Mouse (Mus musculus) spleen, adult 2 months (tissue): Measurements from ENCODE around the gene Ush2a. TPM values are rescaled to one million over a fixed set of nuclear protein-coding genes. Genes with fewer than 3 reads are reported as not detected.

ENCODE experiments used
- DNase-seq, 2 experiments: peaks; one replicate each; pipeline versions ENCODE4 v3.0.0 to v3.0.0-alpha.2; 2012 to 2021; ENCODE audit warnings: low spot score in 2 of 2, low read depth in 1 of 2
- H3K27ac ChIP-seq: fragments of 200-500 bp; 2 replicates; pipeline ENCODE4 v1.5.1; 2012; ENCODE audit warnings: low read length, inconsistent platforms; ENCODE audit not compliant: insufficient read depth
- H3K27me3 ChIP-seq: fragments of 200-500 bp; 2 replicates; pipeline ENCODE4 v1.6.1; 2012; ENCODE audit warnings: mild to moderate bottlenecking, moderate library complexity, low read length, inconsistent platforms; ENCODE audit not compliant: control insufficient read depth, insufficient read depth
- H3K36me3 ChIP-seq: fragments of 200-500 bp; 2 replicates; pipeline ENCODE4 v1.6.1; 2012; ENCODE audit warnings: mild to moderate bottlenecking, low read length, inconsistent platforms; ENCODE audit not compliant: control insufficient read depth, insufficient read depth
- H3K4me1 ChIP-seq: fragments of 200-500 bp; 2 replicates; pipeline ENCODE4 v1.6.1; 2011; ENCODE audit warnings: inconsistent platforms; ENCODE audit not compliant: control insufficient read depth, insufficient read depth, insufficient read length
- H3K4me3 ChIP-seq: fragments of 200-500 bp; 2 replicates; pipeline ENCODE4 v1.5.1; 2011; ENCODE audit warnings: mild to moderate bottlenecking, inconsistent platforms; ENCODE audit not compliant: insufficient read depth, insufficient read length; ENCODE audit errors: extremely low read depth
- CTCF ChIP-seq: fragments of 200-500 bp; IDR thresholded peaks from 2 replicates; pipeline ENCODE4 v1.5.1; 2011; ENCODE audit warnings: mild to moderate bottlenecking, inconsistent platforms; ENCODE audit not compliant: insufficient read depth, insufficient read length, insufficient replicate concordance; ENCODE audit errors: extremely low read depth
- POLR2A ChIP-seq: fragments of 200-500 bp; IDR thresholded peaks from 2 replicates; pipeline ENCODE4 v1.6.1; 2011; ENCODE audit warnings: low read depth, low read length, inconsistent platforms
- WGBS: fragments of 180-500 bp; shearing (Covaris S2); methylation state at CpG from one replicate; pipeline ENCODE4 v1.1.7; 2018; 5-methylcytosine and 5-hydroxymethylcytosine counted together
- polyA plus RNA-seq: library from polyadenylated mRNA; depleted of rRNA; stranded (reverse); fragments of >200 nt; gene quantifications from 2 replicates; pipeline ENCODE4 v1.2.3, GENCODE M21; 2012

Ush2a gene
- polyA plus RNA-seq, 1 experiment = not detected

DNA sequence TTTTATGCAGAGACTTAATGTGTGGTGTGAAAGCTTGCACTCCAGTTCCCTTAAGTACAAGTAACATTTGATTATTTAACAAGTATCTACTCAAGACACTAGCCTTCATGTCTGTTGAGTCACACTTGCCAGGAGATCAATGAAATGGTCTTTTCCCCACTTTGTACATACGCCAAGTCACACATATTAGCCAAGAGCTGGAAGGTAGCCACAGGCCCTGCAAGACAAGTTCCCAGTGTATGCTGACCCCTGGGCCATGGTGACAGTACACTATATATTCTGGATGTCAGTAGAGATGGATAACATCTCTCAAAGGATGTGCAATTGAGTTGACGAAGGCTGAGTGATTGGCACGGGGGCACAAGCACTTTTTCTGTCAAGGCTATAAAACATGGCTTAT lies 455.1 kb downstream of the Ush2a start:
- no peak for DNase-seq

DNA sequence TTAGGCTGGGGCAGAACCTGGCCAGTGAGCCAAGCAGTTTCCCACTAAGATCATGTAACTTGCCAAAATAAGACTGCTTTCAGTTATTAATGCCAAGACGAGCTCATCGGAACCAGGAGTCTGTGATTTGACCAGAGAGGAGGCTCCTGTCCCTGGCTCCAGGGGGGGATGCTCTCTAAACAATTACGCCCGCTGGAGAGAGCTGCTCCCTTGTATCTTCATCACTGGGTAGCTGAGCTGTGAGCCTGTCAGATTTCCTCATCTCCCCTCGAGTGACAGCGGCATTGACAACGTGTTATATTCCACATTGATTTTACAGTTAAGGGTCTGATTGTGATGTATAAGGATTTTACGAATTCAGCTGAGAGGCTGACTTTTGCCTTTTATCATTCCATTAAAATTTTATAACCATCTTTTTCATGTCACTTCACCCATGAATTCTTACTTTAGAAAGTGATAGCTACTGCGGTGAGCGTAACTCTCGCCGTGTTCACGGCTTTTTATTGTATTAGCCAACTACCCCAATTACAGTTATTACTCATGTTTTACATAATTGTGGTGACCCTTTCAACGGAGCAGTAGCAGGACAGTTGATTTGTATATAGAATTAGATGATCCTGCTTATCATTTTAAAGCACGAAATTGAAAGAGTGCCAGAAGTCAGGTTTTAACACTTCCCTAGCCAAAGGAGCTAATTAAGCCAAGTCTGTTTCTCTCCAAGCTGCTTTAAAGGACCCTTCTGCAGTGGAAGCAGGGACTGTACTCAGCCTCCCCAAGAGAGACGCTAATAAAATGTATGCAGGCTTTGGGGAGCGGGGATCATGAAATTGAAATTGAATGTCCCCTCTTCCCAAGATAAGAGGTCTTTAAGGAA lies 463.5 kb downstream of the Ush2a start:
- no peak for TF ChIP-seq POLR2A
- no peak for TF ChIP-seq CTCF
- no peaks in the 10 kb centered on the region for H3K4me1 ChIP-seq
- H3K4me3 ChIP-seq = no peak overlapping the region
- no peaks in the 10 kb centered on the region for H3K36me3 ChIP-seq
- WGBS = 75% methylated on average over 17 of the region's 17 CpGs
- no peaks in the 10 kb centered on the region for H3K27me3 ChIP-seq
- H3K27ac ChIP-seq = no peak overlapping the region
- DNase-seq = no peak

More for the DNA sequence above, 455.1 kb downstream of the Ush2a start:
- WGBS = 84% methylated on average over 3 of the region's 3 CpGs
- TF ChIP-seq CTCF (no peak), POLR2A (no peak)
- Histone ChIP-seq H3K4me3 (no peak overlapping the region), H3K36me3 (no peaks in the 10 kb centered on the region), H3K27me3 (no peaks in the 10 kb centered on the region), H3K4me1 (no peaks in the 10 kb centered on the region), H3K27ac (no peak overlapping the region)

- 91% methylated on average over 6 of the region's 6 CpGs for WGBS
These were observed 465.1 kb downstream of the Ush2a start for GRCm38 (mm10) chr1:188726937-188727336.

GRCm38 (mm10) chr1:188728625-188729024 lies 466.8 kb downstream of the Ush2a start:
- no peak for TF ChIP-seq CTCF
- TF ChIP-seq POLR2A = no peak
- WGBS = 87% methylated on average over 8 of the region's 8 CpGs

More at GRCm38 (mm10) chr1:188726937-188727336, 465.1 kb downstream of the Ush2a start:
- TF ChIP-seq POLR2A (no peak), CTCF (no peak)
- Histone ChIP-seq H3K4me1 (no peaks in the 10 kb centered on the region), H3K4me3 (no peak overlapping the region), H3K27ac (no peak overlapping the region), H3K36me3 (no peaks in the 10 kb centered on the region), H3K27me3 (no peaks in the 10 kb centered on the region)
- no peak for DNase-seq

GRCm38 (mm10) chr1:188729179-188729578 lies 467.4 kb downstream of the Ush2a start:
- DNase-seq = no peak
- 88% methylated on average over 7 of the region's 7 CpGs for WGBS
- TF ChIP-seq POLR2A (no peak), CTCF (no peak)

More at GRCm38 (mm10) chr1:188728625-188729024, 466.8 kb downstream of the Ush2a start:
- no peak overlapping the region for H3K4me3 ChIP-seq
- H3K27me3 ChIP-seq = no peaks in the 10 kb centered on the region
- no peaks in the 10 kb centered on the region for H3K36me3 ChIP-seq
- no peaks in the 10 kb centered on the region for H3K4me1 ChIP-seq
- DNase-seq = no peak
- no peak overlapping the region for H3K27ac ChIP-seq

GRCm38 (mm10) chr1:188734741-188735266 lies 473.0 kb downstream of the Ush2a start:
- Histone ChIP-seq H3K4me1 (no peaks in the 10 kb centered on the region), H3K27me3 (no peaks in the 10 kb centered on the region), H3K36me3 (no peaks in the 10 kb centered on the region), H3K27ac (no peak overlapping the region), H3K4me3 (no peak overlapping the region)
- WGBS = 83% methylated on average over 7 of the region's 7 CpGs
- DNase-seq = no peak
- TF ChIP-seq CTCF (no peak), POLR2A (no peak)

More at GRCm38 (mm10) chr1:188729179-188729578, 467.4 kb downstream of the Ush2a start:
- Histone ChIP-seq H3K27me3 (no peaks in the 10 kb centered on the region), H3K27ac (no peak overlapping the region), H3K4me1 (no peaks in the 10 kb centered on the region), H3K36me3 (no peaks in the 10 kb centered on the region), H3K4me3 (no peak overlapping the region)
